8 mouse cellular contexts compared by ENCODE assay signal in genomic region chr1:74713099-74713858, GRCm38 (mm10). TPM values are rescaled to one million over a fixed set of nuclear protein-coding genes. Genes with fewer than 3 reads are reported as not detected.
DNase-seq lines count a peak whose midpoint lies in the region; ATAC-seq and TF ChIP-seq lines count a peak whose summit lies in the region.

Gene Cyp27a1 (plus strand): TSS chr1:74713574.

- peak; percentile 79 for ATAC-seq in limb, embryonic 11.5 days (ENCODE audit: insufficient number of reproducible peaks, low FRiP score, low TSS enrichment, low read depth)

- WGBS in limb, embryonic 11.5 days: 1% methylated on average over 35 of the region's 35 CpGs
- 2% methylated on average over 35 of the region's 35 CpGs for WGBS in small intestine, adult 2 months

- H3K9ac ChIP-seq in limb, embryonic 11.5 days (ENCODE audit: low read length): peak within 1 kb of the TSS; percentile 79

- peaks cover 12% of the 10 kb centered on the region; the same call in 1 of the 2 replicates for H3K4me1 ChIP-seq in limb, embryonic 11.5 days (ENCODE audit: control insufficient read depth, insufficient read depth, low read length)
- H3K4me1 ChIP-seq in small intestine, adult 2 months (ENCODE audit: control insufficient read depth, insufficient read depth, insufficient read length, low read length): peaks cover 4% of the 10 kb centered on the region; the same call in 1 of the 2 replicates

- H3K4me2 ChIP-seq in limb, embryonic 11.5 days (ENCODE audit: low read depth, severe bottlenecking): peak within 1 kb of the TSS; percentile 94

- TF ChIP-seq CTCF in small intestine, adult 2 months (IDR thresholded peaks at IDR 0.05; ENCODE audit: extremely low read depth, insufficient read length, insufficient replicate concordance, low read depth, low read length): peak; percentile 28; the same call in 1 of the 2 replicates

- peak; percentile 18 to 27 for DNase-seq in cerebellum, adult 18-20 months
- no peak for DNase-seq in cerebellum, adult 11-12 months
- peak; percentile 84 for DNase-seq in embryo, embryonic 10.5 days (ENCODE audit: low spot score)
- peak; percentile 24 to 53 for DNase-seq in gastrocnemius, postnatal 4 days (ENCODE audit: low spot score in 2 of 2)
- peak; percentile 57 for DNase-seq in hindlimb bud, embryonic 11.5 days (ENCODE audit: extremely low spot score, low read depth, low spot score)
- peak; percentile 81 for DNase-seq in limb, embryonic 11.5 days (ENCODE audit: low spot score)
- DNase-seq in mesoderm, embryonic 11.5 days (ENCODE audit: low read depth, low spot score): peak; percentile 68

- H3K9me3 ChIP-seq in limb, embryonic 11.5 days (ENCODE audit: control insufficient read depth, low read length): no peaks in the 10 kb centered on the region

- peak; percentile 89 for TF ChIP-seq POLR2A in small intestine, adult 2 months (IDR thresholded peaks at IDR 0.05; ENCODE audit: low read depth, low read length)

- peak within 1 kb of the TSS; percentile 60 for H3K4me3 ChIP-seq in limb, embryonic 11.5 days (ENCODE audit: low read depth, low read length)
- H3K4me3 ChIP-seq in small intestine, adult 2 months (ENCODE audit: low read depth, low read length): peak within 1 kb of the TSS; percentile 89

- no peaks in the 10 kb centered on the region for H3K36me3 ChIP-seq in limb, embryonic 11.5 days (ENCODE audit: control insufficient read depth, insufficient read depth, low read length)
- H3K36me3 ChIP-seq in small intestine, adult 2 months (ENCODE audit: control insufficient read depth, insufficient read depth, low read length): no peaks in the 10 kb centered on the region

- peak within 1 kb of the TSS; percentile 51; the same call in 1 of the 2 replicates for H3K27ac ChIP-seq in limb, embryonic 11.5 days (replicated peaks; ENCODE audit: low read depth, low read length)
- peak within 1 kb of the TSS; percentile 81 for H3K27ac ChIP-seq in small intestine, adult 2 months (ENCODE audit: insufficient read depth, low read depth, low read length)

- H3K27me3 ChIP-seq in limb, embryonic 11.5 days (ENCODE audit: control insufficient read depth, insufficient read depth, low read length): no peaks in the 10 kb centered on the region
- H3K27me3 ChIP-seq in small intestine, adult 2 months (ENCODE audit: control insufficient read depth, insufficient read depth, low read length): no peaks in the 10 kb centered on the region

RNA-seq across cellular contexts. Expression of gene Cyp27a1, which starts in this region (rescaled TPM):
- 1 to 10 TPM; 6.5 to 6.7 TPM for total RNA-seq in gastrocnemius, postnatal 4 days (2021)
- 16.0 and 19.8 TPM in 2 replicates for polyA plus RNA-seq in limb, embryonic 11.5 days (2014; fragmentation: Nextera tagmentation; extraction: Ambion mirVana)
- 5.6 and 36.2 TPM in 2 replicates for polyA plus RNA-seq in small intestine, adult 2 months (2012; rRNA removed)
